Mouse (Mus musculus): ENCODE measurements around the gene Cntfr. TPM values are rescaled to one million over a fixed set of nuclear protein-coding genes. Genes with fewer than 3 reads are reported as not detected.

Cntfr gene
- polyA plus RNA-seq, 1 experiment: 3.0 TPM

- H3K27me3 ChIP-seq (ENCODE audit: control insufficient read depth, insufficient read depth, low read length): peaks cover 5% of the 10 kb centered on the region; the same call in 1 of the 2 replicates
- TF ChIP-seq CTCF (IDR thresholded peaks at IDR 0.05; ENCODE audit: borderline replicate concordance, control insufficient read depth, extremely low read depth, insufficient read depth, low read length, poor library complexity) (no peak), POLR2A (IDR thresholded peaks at IDR 0.05; ENCODE audit: control insufficient read depth, extremely low read depth, insufficient read depth, low read length, poor library complexity) (no peak)
- H3K27ac ChIP-seq (ENCODE audit: control insufficient read depth, insufficient read depth, low read length): no peak overlapping the region
- 97% methylated on average over 8 of the region's 8 CpGs for WGBS
- peaks cover 2% of the 10 kb centered on the region for H3K4me1 ChIP-seq (replicated peaks; ENCODE audit: control insufficient read depth, insufficient read depth, low read length)
- H3K36me3 ChIP-seq (ENCODE audit: control insufficient read depth, insufficient read depth, low read length): no peaks in the 10 kb centered on the region
- no peak overlapping the region for H3K4me3 ChIP-seq (ENCODE audit: control insufficient read depth, insufficient read depth, low read length)
- no peak for DNase-seq
Measured at GRCm38 (mm10) chr4:41634631-41635030, 62.3 kb downstream of the Cntfr start.

- Histone ChIP-seq H3K36me3 (ENCODE audit: control insufficient read depth, insufficient read depth, low read length) (no peaks in the 10 kb centered on the region), H3K4me1 (replicated peaks; ENCODE audit: control insufficient read depth, insufficient read depth, low read length) (no peaks in the 10 kb centered on the region), H3K27ac (ENCODE audit: control insufficient read depth, insufficient read depth, low read length) (no peak overlapping the region), H3K4me3 (ENCODE audit: control insufficient read depth, insufficient read depth, low read length) (no peak overlapping the region), H3K27me3 (ENCODE audit: control insufficient read depth, insufficient read depth, low read length) (no peaks in the 10 kb centered on the region)
- no peak for DNase-seq
- no peak for TF ChIP-seq POLR2A (IDR thresholded peaks at IDR 0.05; ENCODE audit: control insufficient read depth, extremely low read depth, insufficient read depth, low read length, poor library complexity)
- TF ChIP-seq CTCF (IDR thresholded peaks at IDR 0.05; ENCODE audit: borderline replicate concordance, control insufficient read depth, extremely low read depth, insufficient read depth, low read length, poor library complexity): no peak
- WGBS: 82% methylated on average over 9 of the region's 9 CpGs
Measured at GRCm38 (mm10) chr4:41633001-41633400, 63.9 kb downstream of the Cntfr start.

- H3K4me3 ChIP-seq (ENCODE audit: control insufficient read depth, insufficient read depth, low read length): no peak overlapping the region
- H3K27ac ChIP-seq (ENCODE audit: control insufficient read depth, insufficient read depth, low read length): no peak overlapping the region
- H3K36me3 ChIP-seq (ENCODE audit: control insufficient read depth, insufficient read depth, low read length): no peaks in the 10 kb centered on the region
- no peaks in the 10 kb centered on the region for H3K4me1 ChIP-seq (replicated peaks; ENCODE audit: control insufficient read depth, insufficient read depth, low read length)
- WGBS: 48% methylated on average over 11 of the region's 11 CpGs
- DNase-seq: no peak
- H3K27me3 ChIP-seq (ENCODE audit: control insufficient read depth, insufficient read depth, low read length): no peaks in the 10 kb centered on the region
- TF ChIP-seq POLR2A (IDR thresholded peaks at IDR 0.05; ENCODE audit: control insufficient read depth, extremely low read depth, insufficient read depth, low read length, poor library complexity) (no peak), CTCF (IDR thresholded peaks at IDR 0.05; ENCODE audit: borderline replicate concordance, control insufficient read depth, extremely low read depth, insufficient read depth, low read length, poor library complexity) (no peak)
Measured at GRCm38 (mm10) chr4:41631390-41631789, 65.5 kb downstream of the Cntfr start.

- Histone ChIP-seq H3K4me1 (replicated peaks; ENCODE audit: control insufficient read depth, insufficient read depth, low read length) (no peaks in the 10 kb centered on the region), H3K27ac (ENCODE audit: control insufficient read depth, insufficient read depth, low read length) (no peak overlapping the region), H3K27me3 (ENCODE audit: control insufficient read depth, insufficient read depth, low read length) (no peaks in the 10 kb centered on the region), H3K36me3 (ENCODE audit: control insufficient read depth, insufficient read depth, low read length) (no peaks in the 10 kb centered on the region), H3K4me3 (ENCODE audit: control insufficient read depth, insufficient read depth, low read length) (no peak overlapping the region)
- TF ChIP-seq CTCF (IDR thresholded peaks at IDR 0.05; ENCODE audit: borderline replicate concordance, control insufficient read depth, extremely low read depth, insufficient read depth, low read length, poor library complexity) (no peak), POLR2A (IDR thresholded peaks at IDR 0.05; ENCODE audit: control insufficient read depth, extremely low read depth, insufficient read depth, low read length, poor library complexity) (no peak)
- no peak for DNase-seq
- 92% methylated on average over 6 of the region's 6 CpGs for WGBS
Measured at GRCm38 (mm10) chr4:41630196-41630595, 66.7 kb downstream of the Cntfr start.

- Histone ChIP-seq H3K27me3 (ENCODE audit: control insufficient read depth, insufficient read depth, low read length) (no peaks in the 10 kb centered on the region), H3K4me3 (ENCODE audit: control insufficient read depth, insufficient read depth, low read length) (no peak overlapping the region), H3K36me3 (ENCODE audit: control insufficient read depth, insufficient read depth, low read length) (no peaks in the 10 kb centered on the region), H3K4me1 (replicated peaks; ENCODE audit: control insufficient read depth, insufficient read depth, low read length) (no peaks in the 10 kb centered on the region), H3K27ac (ENCODE audit: control insufficient read depth, insufficient read depth, low read length) (no peak overlapping the region)
- WGBS: 17% methylated on average over 8 of the region's 8 CpGs
- DNase-seq: no peak
- no peak for TF ChIP-seq POLR2A (IDR thresholded peaks at IDR 0.05; ENCODE audit: control insufficient read depth, extremely low read depth, insufficient read depth, low read length, poor library complexity)
- TF ChIP-seq CTCF (IDR thresholded peaks at IDR 0.05; ENCODE audit: borderline replicate concordance, control insufficient read depth, extremely low read depth, insufficient read depth, low read length, poor library complexity): no peak
Measured at GRCm38 (mm10) chr4:41628202-41628927, 68.5 kb downstream of the Cntfr start.

GRCm38 (mm10) chr4:41622071-41622470 lies 74.8 kb downstream of the Cntfr start:
- Histone ChIP-seq H3K4me1 (replicated peaks; ENCODE audit: control insufficient read depth, insufficient read depth, low read length) (no peaks in the 10 kb centered on the region), H3K27me3 (ENCODE audit: control insufficient read depth, insufficient read depth, low read length) (no peaks in the 10 kb centered on the region), H3K4me3 (ENCODE audit: control insufficient read depth, insufficient read depth, low read length) (no peak overlapping the region), H3K27ac (ENCODE audit: control insufficient read depth, insufficient read depth, low read length) (no peak overlapping the region), H3K36me3 (ENCODE audit: control insufficient read depth, insufficient read depth, low read length) (no peaks in the 10 kb centered on the region)
- WGBS: 95% methylated on average over 14 of the region's 14 CpGs
- no peak for DNase-seq
- TF ChIP-seq CTCF (IDR thresholded peaks at IDR 0.05; ENCODE audit: borderline replicate concordance, control insufficient read depth, extremely low read depth, insufficient read depth, low read length, poor library complexity) (no peak), POLR2A (IDR thresholded peaks at IDR 0.05; ENCODE audit: control insufficient read depth, extremely low read depth, insufficient read depth, low read length, poor library complexity) (no peak)

Measured in thymus, adult 2 months (tissue).